Mouse (Mus musculus): ENCODE data around the gene Fat1. TPM values are rescaled to one million over a fixed set of nuclear protein-coding genes. Genes with fewer than 3 reads are reported as not detected.

Fat1 gene
- polyA plus RNA-seq, 1 experiment, result 175 TPM

GRCm38 (mm10) chr8:44998681-44999277, 63.5 kb downstream of the Fat1 start:
- peak; percentile 21 for TF ChIP-seq CTCF (IDR thresholded peaks at IDR 0.05; ENCODE audit: low read depth, low read length)
- no peak for TF ChIP-seq POLR2A (IDR thresholded peaks at IDR 0.05; ENCODE audit: insufficient read depth, low read length)
- peak; percentile 71 for TF ChIP-seq EP300 (IDR thresholded peaks at IDR 0.05; ENCODE audit: insufficient read depth, low read depth, low read length)
- Histone ChIP-seq H3K9ac (ENCODE audit: low read depth, poor library complexity, severe bottlenecking) (no peak overlapping the region), H3K27ac (ENCODE audit: insufficient read depth, low read length) (no peak overlapping the region), H3K4me3 (ENCODE audit: low read depth, low read length) (no peak overlapping the region), H3K27me3 (ENCODE audit: control insufficient read depth, insufficient read depth, low read length, poor library complexity, severe bottlenecking) (no peaks in the 10 kb centered on the region), H3K9me3 (replicated peaks; ENCODE audit: control insufficient read depth, insufficient read depth, low read length, poor library complexity, severe bottlenecking) (no peaks in the 10 kb centered on the region), H3K36me3 (ENCODE audit: control insufficient read depth, insufficient read depth, low read length, poor library complexity, severe bottlenecking) (peaks cover 6% of the 10 kb centered on the region; the same call in 1 of the 2 replicates), H3K4me1 (ENCODE audit: control insufficient read depth, insufficient read depth, low read length) (peaks cover 15% of the 10 kb centered on the region)

- Histone ChIP-seq H3K27ac (ENCODE audit: insufficient read depth, low read length) (peak overlapping the region; percentile 72), H3K27me3 (ENCODE audit: control insufficient read depth, insufficient read depth, low read length, poor library complexity, severe bottlenecking) (no peaks in the 10 kb centered on the region), H3K4me1 (ENCODE audit: control insufficient read depth, insufficient read depth, low read length) (peaks cover 16% of the 10 kb centered on the region), H3K36me3 (ENCODE audit: control insufficient read depth, insufficient read depth, low read length, poor library complexity, severe bottlenecking) (peaks cover 4% of the 10 kb centered on the region; the same call in 1 of the 2 replicates), H3K9me3 (replicated peaks; ENCODE audit: control insufficient read depth, insufficient read depth, low read length, poor library complexity, severe bottlenecking) (no peaks in the 10 kb centered on the region), H3K4me3 (ENCODE audit: low read depth, low read length) (no peak overlapping the region), H3K9ac (ENCODE audit: low read depth, poor library complexity, severe bottlenecking) (no peak overlapping the region)
- TF ChIP-seq POLR2A (IDR thresholded peaks at IDR 0.05; ENCODE audit: insufficient read depth, low read length) (no peak), EP300 (IDR thresholded peaks at IDR 0.05; ENCODE audit: insufficient read depth, low read depth, low read length) (peak; percentile 78), CTCF (IDR thresholded peaks at IDR 0.05; ENCODE audit: low read depth, low read length) (no peak)
These were observed 66.4 kb downstream of the Fat1 start for GRCm38 (mm10) chr8:45001577-45002197.

- Histone ChIP-seq H3K4me3 (ENCODE audit: low read depth, low read length) (no peak overlapping the region), H3K9ac (ENCODE audit: low read depth, poor library complexity, severe bottlenecking) (no peak overlapping the region), H3K4me1 (ENCODE audit: control insufficient read depth, insufficient read depth, low read length) (peaks cover 16% of the 10 kb centered on the region), H3K27ac (ENCODE audit: insufficient read depth, low read length) (no peak overlapping the region), H3K27me3 (ENCODE audit: control insufficient read depth, insufficient read depth, low read length, poor library complexity, severe bottlenecking) (no peaks in the 10 kb centered on the region), H3K36me3 (ENCODE audit: control insufficient read depth, insufficient read depth, low read length, poor library complexity, severe bottlenecking) (peaks cover 4% of the 10 kb centered on the region; the same call in 1 of the 2 replicates), H3K9me3 (replicated peaks; ENCODE audit: control insufficient read depth, insufficient read depth, low read length, poor library complexity, severe bottlenecking) (no peaks in the 10 kb centered on the region)
- TF ChIP-seq EP300 (IDR thresholded peaks at IDR 0.05; ENCODE audit: insufficient read depth, low read depth, low read length) (no peak), CTCF (IDR thresholded peaks at IDR 0.05; ENCODE audit: low read depth, low read length) (no peak), POLR2A (IDR thresholded peaks at IDR 0.05; ENCODE audit: insufficient read depth, low read length) (no peak)
These were observed 67.4 kb downstream of the Fat1 start for GRCm38 (mm10) chr8:45002686-45003085.

GRCm38 (mm10) chr8:45004021-45004420, 68.8 kb downstream of the Fat1 start:
- no peak for TF ChIP-seq POLR2A (IDR thresholded peaks at IDR 0.05; ENCODE audit: insufficient read depth, low read length)
- no peak for TF ChIP-seq CTCF (IDR thresholded peaks at IDR 0.05; ENCODE audit: low read depth, low read length)
- no peak for TF ChIP-seq EP300 (IDR thresholded peaks at IDR 0.05; ENCODE audit: insufficient read depth, low read depth, low read length)
- Histone ChIP-seq H3K9ac (ENCODE audit: low read depth, poor library complexity, severe bottlenecking) (no peak overlapping the region), H3K36me3 (ENCODE audit: control insufficient read depth, insufficient read depth, low read length, poor library complexity, severe bottlenecking) (peaks cover 13% of the 10 kb centered on the region), H3K4me3 (ENCODE audit: low read depth, low read length) (no peak overlapping the region), H3K4me1 (ENCODE audit: control insufficient read depth, insufficient read depth, low read length) (peaks cover 12% of the 10 kb centered on the region), H3K9me3 (replicated peaks; ENCODE audit: control insufficient read depth, insufficient read depth, low read length, poor library complexity, severe bottlenecking) (no peaks in the 10 kb centered on the region), H3K27ac (ENCODE audit: insufficient read depth, low read length) (no peak overlapping the region), H3K27me3 (ENCODE audit: control insufficient read depth, insufficient read depth, low read length, poor library complexity, severe bottlenecking) (no peaks in the 10 kb centered on the region)

GRCm38 (mm10) chr8:45010685-45011084, 75.4 kb downstream of the Fat1 start:
- H3K36me3 ChIP-seq (ENCODE audit: control insufficient read depth, insufficient read depth, low read length, poor library complexity, severe bottlenecking), result peaks cover 59% of the 10 kb centered on the region
- H3K9ac ChIP-seq (ENCODE audit: low read depth, poor library complexity, severe bottlenecking), result no peak overlapping the region
- H3K9me3 ChIP-seq (replicated peaks; ENCODE audit: control insufficient read depth, insufficient read depth, low read length, poor library complexity, severe bottlenecking), result no peaks in the 10 kb centered on the region

GRCm38 (mm10) chr8:45011774-45012173, 76.5 kb downstream of the Fat1 start:
- no peak overlapping the region for H3K9ac ChIP-seq (ENCODE audit: low read depth, poor library complexity, severe bottlenecking)
- no peak overlapping the region for H3K27ac ChIP-seq (ENCODE audit: insufficient read depth, low read length)
- TF ChIP-seq EP300 (IDR thresholded peaks at IDR 0.05; ENCODE audit: insufficient read depth, low read depth, low read length), result no peak
- no peak for TF ChIP-seq POLR2A (IDR thresholded peaks at IDR 0.05; ENCODE audit: insufficient read depth, low read length)
- no peak for TF ChIP-seq CTCF (IDR thresholded peaks at IDR 0.05; ENCODE audit: low read depth, low read length)
- H3K9me3 ChIP-seq (replicated peaks; ENCODE audit: control insufficient read depth, insufficient read depth, low read length, poor library complexity, severe bottlenecking), result no peaks in the 10 kb centered on the region
- H3K4me1 ChIP-seq (ENCODE audit: control insufficient read depth, insufficient read depth, low read length), result no peaks in the 10 kb centered on the region
- H3K27me3 ChIP-seq (ENCODE audit: control insufficient read depth, insufficient read depth, low read length, poor library complexity, severe bottlenecking), result no peaks in the 10 kb centered on the region
- H3K36me3 ChIP-seq (ENCODE audit: control insufficient read depth, insufficient read depth, low read length, poor library complexity, severe bottlenecking), result peaks cover 59% of the 10 kb centered on the region
- no peak overlapping the region for H3K4me3 ChIP-seq (ENCODE audit: low read depth, low read length)

More at GRCm38 (mm10) chr8:45010685-45011084, 75.4 kb downstream of the Fat1 start:
- H3K4me3 ChIP-seq (ENCODE audit: low read depth, low read length), result no peak overlapping the region
- no peak overlapping the region for H3K27ac ChIP-seq (ENCODE audit: insufficient read depth, low read length)
- H3K27me3 ChIP-seq (ENCODE audit: control insufficient read depth, insufficient read depth, low read length, poor library complexity, severe bottlenecking), result no peaks in the 10 kb centered on the region
- TF ChIP-seq POLR2A (IDR thresholded peaks at IDR 0.05; ENCODE audit: insufficient read depth, low read length) (no peak), CTCF (IDR thresholded peaks at IDR 0.05; ENCODE audit: low read depth, low read length) (peak; percentile 59)
- no peaks in the 10 kb centered on the region for H3K4me1 ChIP-seq (ENCODE audit: control insufficient read depth, insufficient read depth, low read length)

All from ES-Bruce4 (cell line).